Mouse (Mus musculus): ENCODE data around the gene Zfp655.
"Not testable (repeated sequence)": the region's sequence is repeated elsewhere in the genome, so short reads cannot be mapped to it uniquely, and the experiment has no call there.

Gene Zfp655

DNA sequence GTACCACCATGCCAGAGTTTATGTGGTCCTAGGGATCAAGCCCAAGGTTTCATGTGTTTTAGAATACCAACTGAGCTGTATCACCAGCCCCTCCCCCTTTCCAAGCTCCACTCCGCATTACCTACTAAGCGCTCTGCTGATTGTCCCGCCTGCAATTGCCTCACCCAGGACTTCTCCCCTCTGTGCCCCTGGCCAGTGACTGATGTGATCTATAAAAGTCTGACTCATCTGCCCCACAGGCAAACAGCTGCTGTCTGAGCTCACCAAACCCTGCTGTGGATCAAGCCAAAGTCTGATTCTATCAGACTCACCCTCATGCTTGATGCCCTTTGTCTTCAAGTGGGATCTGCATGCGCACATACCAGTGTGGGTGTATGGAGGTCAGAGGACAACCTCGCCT lies 8.7 kb upstream of the Zfp655 start:
- DNase-seq (ENCODE audit: low read depth): no peak

DNA sequence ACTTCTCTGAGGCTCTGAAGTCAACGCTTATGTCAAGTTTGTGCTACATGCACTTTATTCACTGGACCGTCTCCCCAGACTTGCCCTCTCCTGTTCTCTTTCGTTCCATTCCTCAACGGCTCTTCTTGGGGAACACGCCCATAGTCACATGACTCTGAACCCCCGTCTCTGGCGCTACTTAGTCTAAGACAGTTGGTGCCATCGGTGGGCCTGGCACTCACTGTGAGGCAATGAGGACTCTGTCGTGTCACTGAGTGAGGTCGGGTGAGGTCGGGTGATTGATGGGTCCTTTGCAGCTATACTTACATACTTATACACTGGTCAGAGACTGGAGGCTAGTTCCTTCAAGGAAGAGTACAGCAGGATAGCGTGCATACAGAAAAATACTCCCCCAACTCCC lies 8.1 kb upstream of the Zfp655 start:
- no peak for DNase-seq (ENCODE audit: low read depth)

DNA sequence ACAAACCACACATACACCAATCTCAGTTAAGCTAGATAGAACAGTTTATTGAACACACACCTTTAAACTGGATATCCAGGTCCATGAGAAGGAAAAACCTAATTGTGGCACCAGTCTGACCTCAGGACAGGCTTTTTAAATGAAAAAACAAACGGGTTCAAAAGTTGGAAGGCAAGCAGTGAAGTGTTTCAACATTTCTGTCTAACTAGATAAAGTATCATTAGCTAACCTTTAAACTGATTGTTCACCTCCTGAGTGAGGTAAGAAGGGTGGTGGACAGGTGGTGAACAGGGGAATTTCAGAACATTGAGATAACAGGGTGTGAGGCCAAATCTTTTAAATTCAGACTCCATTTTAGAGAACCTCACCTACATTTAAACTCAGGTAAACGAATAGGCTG lies 5.1 kb upstream of the Zfp655 start:
- DNase-seq (ENCODE audit: low read depth): no peak

DNA sequence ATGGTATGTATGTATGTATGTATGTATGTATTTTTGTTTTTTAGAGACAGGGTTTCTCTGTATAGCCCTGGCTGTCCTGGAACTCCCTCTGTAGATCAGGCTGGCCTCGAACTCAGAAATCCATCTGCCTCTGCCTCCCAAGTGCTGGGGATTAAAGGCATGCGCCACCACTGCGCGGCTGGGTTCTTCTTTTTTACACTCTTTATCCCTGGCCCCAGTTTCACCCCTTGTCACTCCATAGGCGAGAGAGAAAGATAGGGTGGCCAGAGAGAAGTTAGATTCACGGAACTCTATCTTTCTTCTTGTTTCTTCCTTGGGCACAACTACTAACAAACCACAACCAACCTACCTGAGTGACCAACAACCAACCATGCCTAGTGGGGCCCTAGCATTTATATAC lies 2.2 kb upstream of the Zfp655 start:
- not testable (repeated sequence) for DNase-seq (ENCODE audit: low read depth)

GRCm38 (mm10) chr5:145230641-145231040 lies 874 bp upstream of the Zfp655 start:
- DNase-seq (ENCODE audit: low read depth): no peak

- DNase-seq (ENCODE audit: low read depth): peak; percentile 30
Measured at GRCm38 (mm10) chr5:145231893-145232411, 437 bp downstream of the Zfp655 start.

GRCm38 (mm10) chr5:145234636-145235035 lies 3.1 kb downstream of the Zfp655 start:
- DNase-seq (ENCODE audit: low read depth): no peak

- DNase-seq (ENCODE audit: low read depth): no peak
Measured at GRCm38 (mm10) chr5:145249520-145249919, 18.0 kb downstream of the Zfp655 start.

- not testable (repeated sequence) for DNase-seq (ENCODE audit: low read depth)
Measured at GRCm38 (mm10) chr5:145273568-145273967, 42.1 kb downstream of the Zfp655 start.

DNA sequence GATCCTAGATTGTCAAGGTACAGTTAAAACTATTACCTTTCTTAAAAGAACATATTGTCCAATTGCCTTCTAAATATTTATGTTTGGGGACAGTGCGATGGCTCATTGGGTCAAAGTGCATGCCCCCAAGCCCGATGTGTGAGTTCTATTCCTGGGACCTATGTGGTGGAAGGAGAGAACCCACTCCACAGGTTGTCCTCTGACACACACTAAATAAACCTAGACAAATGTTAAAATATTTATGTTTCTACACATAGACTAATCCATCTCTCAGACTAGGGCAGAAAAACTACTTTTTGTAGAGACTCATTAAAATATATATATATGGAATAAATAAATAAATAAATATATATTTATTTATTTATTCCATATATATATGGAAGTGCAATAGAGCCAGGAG lies 48.4 kb downstream of the Zfp655 start:
- no peak for DNase-seq (ENCODE audit: low read depth)

- peak; percentile 70 for DNase-seq (ENCODE audit: low read depth)
Measured at GRCm38 (mm10) chr5:145280371-145281143, 49.0 kb downstream of the Zfp655 start, which contains the start of gene Zscan25. TSS of gene Zscan25 (plus strand) at chr5:145280500.

DNA sequence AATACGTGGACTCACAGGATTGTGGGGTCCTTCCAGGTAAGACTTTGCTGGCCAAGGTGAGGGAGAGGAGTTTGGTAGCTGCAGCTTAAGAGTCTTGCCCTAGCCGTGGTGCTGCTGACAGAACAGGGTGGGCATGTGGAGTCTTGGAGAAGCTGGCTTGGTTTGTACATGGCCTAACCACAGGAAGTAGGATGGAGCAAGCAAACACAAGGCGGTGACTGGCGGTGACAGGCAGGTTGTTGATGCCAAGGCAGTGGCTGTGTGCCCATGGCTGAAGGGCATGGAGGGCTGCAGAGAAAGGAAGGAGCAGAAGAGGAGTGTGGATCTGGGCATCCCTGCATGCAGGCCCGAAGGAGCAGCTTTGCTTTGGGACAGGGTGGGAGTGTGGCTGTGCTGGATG lies 56.9 kb downstream of the Zfp655 start:
- DNase-seq (ENCODE audit: low read depth): no peak

- no peak for DNase-seq (ENCODE audit: low read depth)
Measured at GRCm38 (mm10) chr5:145290697-145291096, 59.2 kb downstream of the Zfp655 start.

DNA sequence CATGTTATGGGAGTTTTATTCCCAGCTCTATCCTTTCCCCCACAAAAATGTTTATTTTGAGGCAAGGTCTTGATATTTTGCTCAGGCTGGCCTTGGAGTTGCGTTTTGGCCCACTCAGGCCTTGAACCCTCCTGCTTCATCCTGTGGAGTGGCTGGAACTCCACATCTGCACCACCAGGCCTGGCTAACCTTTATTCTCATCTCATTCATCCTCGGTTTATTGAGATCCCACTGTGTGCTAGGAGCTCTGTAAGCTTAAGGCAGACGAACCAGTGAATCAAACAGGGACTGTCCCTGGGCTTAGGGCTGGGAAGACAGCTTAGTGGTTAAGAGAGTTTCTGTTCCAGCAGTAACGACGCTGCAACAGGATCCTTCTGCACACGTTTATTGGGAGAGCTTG lies 60.9 kb downstream of the Zfp655 start:
- no peak for DNase-seq (ENCODE audit: low read depth)

Data from fibroblast of lung, adult 2 months (primary cell).